Mouse (Mus musculus) thymus, postnatal 25 days (tissue): ENCODE results near the gene Mnd1.

Experiments
- DNase-seq: peaks from one replicate; pipeline ENCODE4 v3.0.0; 2022

The Mnd1 gene

GRCm38 (mm10) chr3:84039646-84040475 is 115.7 kb downstream of the Mnd1 start, which contains the start of gene Tmem131l:
Gene Tmem131l, minus strand, starts transcription at chr3:84040175.
- DNase-seq, result peak; percentile 80

- peak; percentile 82 for DNase-seq
These were observed 116.5 kb downstream of the Mnd1 start for GRCm38 (mm10) chr3:84038981-84039645.

GRCm38 (mm10) chr3:84038126-84038525 is 117.5 kb downstream of the Mnd1 start:
- no peak for DNase-seq
